Mouse (Mus musculus) gastrocnemius, postnatal 14 days (tissue): Measurements from ENCODE around the gene Gkn2. TPM values are rescaled to one million over a fixed set of nuclear protein-coding genes. Genes with fewer than 3 reads are reported as not detected.

Experiments
- DNase-seq: peaks from one replicate; pipeline ENCODE4 v3.0.0; 2021; ENCODE audit warnings: mixed read lengths
- intact Hi-C: fragments of 180-260 bp; cut with DNase I; formaldehyde crosslinking; loops from one replicate; pipeline ENCODE4 v1.15.1; 2025; ENCODE audit warnings: low total_unique reads
- total RNA-seq, 2 experiments: library from RNA; stranded (reverse); gene quantifications; 2 replicates each; pipeline ENCODE4 v1.2.3; 2021

Gene Gkn2
- total RNA-seq, 2 experiments from 2014 or later: not detected

DNA sequence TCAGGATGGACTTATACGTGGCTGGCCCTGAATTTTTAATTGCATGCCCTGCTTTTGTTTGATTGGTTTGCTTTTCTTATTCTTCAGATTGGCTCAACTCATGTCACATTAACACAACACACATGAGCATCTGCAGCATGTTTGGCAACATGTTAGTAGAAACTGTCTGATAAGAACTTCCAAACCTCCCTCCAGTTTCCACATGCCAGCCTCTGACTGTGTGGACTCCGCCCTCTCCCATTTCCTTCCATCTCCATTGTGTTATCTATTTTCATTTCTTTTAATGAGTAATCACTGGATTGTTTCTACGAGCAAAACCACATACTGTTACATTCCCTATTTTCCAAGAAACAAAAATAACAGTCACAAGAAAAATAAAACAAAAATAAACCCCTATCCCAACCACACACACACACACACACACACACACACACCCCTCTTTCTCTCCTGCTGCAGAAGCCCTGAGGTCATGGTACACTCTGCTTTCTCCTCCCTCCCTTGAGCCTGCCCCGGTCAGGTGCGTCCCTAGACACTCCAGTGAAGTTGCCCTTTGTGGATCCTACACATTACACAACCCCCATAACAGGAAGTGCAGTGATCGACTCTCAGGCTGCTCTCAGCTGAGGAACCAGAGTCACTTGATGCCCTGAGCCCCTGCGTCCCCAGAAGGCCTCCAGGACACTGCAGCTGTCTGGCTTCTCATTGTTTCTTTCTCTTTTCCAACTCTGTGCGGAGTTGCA, 20.5 kb downstream of the Gkn2 start:
- DNase-seq: no peak
- intact Hi-C loops: no loop called here

- intact Hi-C loops: loop anchor here (5.0 kb wide), 2 partner anchors 58 to 128 kb away; no protein-coding TSS in a partner anchor
Measured at GRCm38 (mm10) chr6:87394783-87395182, 21.6 kb downstream of the Gkn2 start.

GRCm38 (mm10) chr6:87399137-87399536, 26.0 kb downstream of the Gkn2 start:
- intact Hi-C loops: loop anchor here (5.0 kb wide), 2 partner anchors 53 to 123 kb away; no protein-coding TSS in a partner anchor
- peak; percentile 67 for DNase-seq

More at GRCm38 (mm10) chr6:87394783-87395182, 21.6 kb downstream of the Gkn2 start:
- DNase-seq: no peak

DNA sequence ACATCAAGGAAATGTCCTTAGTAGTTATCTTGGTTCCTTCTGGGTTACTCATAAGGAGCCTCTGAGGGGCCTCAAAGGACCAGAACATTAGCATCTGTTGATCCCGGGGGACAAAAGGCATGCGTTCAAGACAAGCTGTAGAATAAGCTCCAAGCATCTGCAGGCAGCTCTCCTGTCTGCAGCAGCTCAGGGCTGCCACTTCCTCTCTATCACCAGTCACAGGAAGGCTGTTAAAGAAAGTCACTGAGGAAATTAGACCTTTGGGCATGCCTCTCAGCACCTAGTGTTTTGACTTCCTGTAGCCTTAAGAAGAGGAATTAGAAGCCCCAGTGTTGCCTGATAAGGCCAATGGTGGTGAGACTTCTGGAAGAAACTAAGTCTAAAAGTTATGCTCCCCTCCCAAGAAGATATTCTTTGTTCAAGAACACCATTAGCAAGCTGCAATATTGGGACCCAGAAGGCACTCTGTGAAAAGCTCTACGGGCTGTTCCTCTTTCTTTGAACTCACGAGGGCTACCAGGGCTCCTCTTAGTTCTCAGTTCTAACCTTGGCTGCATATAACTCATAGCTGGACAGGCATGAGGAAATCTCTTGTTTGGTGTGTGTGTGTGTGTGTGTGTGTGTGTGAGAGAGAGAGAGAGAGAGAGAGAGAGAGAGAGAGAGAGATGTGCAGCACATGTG, 26.9 kb downstream of the Gkn2 start:
- DNase-seq: no peak
- intact Hi-C loops: loop anchor here (5.0 kb wide), 2 partner anchors 52 to 122 kb away; no protein-coding TSS in a partner anchor

- intact Hi-C loops: no loop called here
Measured at GRCm38 (mm10) chr6:87401456-87401855, 28.3 kb downstream of the Gkn2 start.

GRCm38 (mm10) chr6:87412011-87412410, 38.9 kb downstream of the Gkn2 start:
- intact Hi-C loops: no loop called here

More at GRCm38 (mm10) chr6:87401456-87401855, 28.3 kb downstream of the Gkn2 start:
- no peak for DNase-seq

GRCm38 (mm10) chr6:87422304-87422703, 49.1 kb downstream of the Gkn2 start:
- intact Hi-C loops: no loop called here

More at GRCm38 (mm10) chr6:87412011-87412410, 38.9 kb downstream of the Gkn2 start:
- no peak for DNase-seq

DNA sequence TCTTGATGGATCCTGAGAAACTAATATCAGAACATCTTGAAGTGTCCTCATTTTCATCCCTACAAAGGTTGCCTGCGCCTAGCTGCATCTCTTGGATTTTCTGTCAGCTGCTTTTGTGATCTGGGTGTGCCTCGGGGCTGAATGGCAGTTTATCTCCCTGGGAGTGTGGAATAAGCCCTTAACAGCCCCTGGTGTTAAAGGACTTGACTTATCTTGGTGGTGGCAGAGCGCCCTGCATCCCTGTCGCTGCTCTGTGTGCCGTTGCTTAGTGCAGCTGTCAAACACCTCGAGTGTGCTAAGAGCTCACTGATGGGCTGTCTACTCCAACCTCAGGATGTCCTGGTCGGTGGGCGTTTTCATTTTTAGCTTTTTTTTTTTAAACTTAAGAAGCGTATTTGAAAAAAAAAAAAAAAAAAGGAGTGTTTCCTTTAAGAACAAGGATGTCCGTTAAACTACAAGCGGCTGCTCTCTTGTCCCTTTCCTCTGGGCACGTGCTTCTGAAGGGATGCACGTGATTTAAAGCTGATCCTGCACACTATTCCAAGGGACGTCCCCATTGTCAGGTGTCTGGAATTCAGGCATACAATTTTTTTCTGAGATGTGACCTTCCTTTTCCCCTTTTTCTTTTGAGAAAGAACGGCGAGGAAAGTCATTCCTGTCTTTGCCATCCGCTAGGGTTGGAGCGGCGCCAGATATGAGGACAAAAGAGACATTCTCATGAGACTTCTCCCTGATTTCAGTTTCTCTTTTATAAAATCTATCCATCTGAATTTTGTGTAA, 51.1 kb downstream of the Gkn2 start:
- intact Hi-C loops: no loop called here
- DNase-seq: peak; percentile 16

More at GRCm38 (mm10) chr6:87422304-87422703, 49.1 kb downstream of the Gkn2 start:
- DNase-seq: no peak

GRCm38 (mm10) chr6:87426954-87427353, 53.8 kb downstream of the Gkn2 start:
- intact Hi-C loops: no loop called here

DNA sequence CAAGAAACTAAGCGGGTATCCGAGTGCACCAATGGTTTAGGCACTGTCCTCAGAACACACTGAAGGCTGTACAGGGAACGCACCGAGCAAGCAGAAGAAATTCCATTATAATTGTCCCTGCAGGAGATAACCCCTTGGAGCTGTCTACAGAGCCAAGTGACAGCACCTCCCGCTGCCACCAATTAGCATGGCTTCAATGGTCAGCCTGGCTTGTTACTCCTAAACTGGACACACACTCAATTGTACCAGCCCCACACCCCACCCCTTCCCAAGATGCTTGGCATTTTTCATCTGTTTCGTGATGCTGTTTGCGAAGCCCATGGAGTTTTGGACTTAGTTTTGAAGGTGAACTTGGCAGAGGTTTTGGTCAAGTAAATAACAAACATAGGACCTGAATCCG, 54.5 kb downstream of the Gkn2 start:
- no peak for DNase-seq
- intact Hi-C loops: no loop called here

More at GRCm38 (mm10) chr6:87426954-87427353, 53.8 kb downstream of the Gkn2 start:
- DNase-seq: no peak

- DNase-seq: no peak
- intact Hi-C loops: no loop called here
Measured at GRCm38 (mm10) chr6:87428487-87429044, 55.4 kb downstream of the Gkn2 start, which contains the start of gene Bmp10. Gene Bmp10 (plus strand): TSS chr6:87428994.

Other genes with a start within 250 kb of the Gkn2 start
- gene Antxr1, start 37.5 kb upstream of the Gkn2 start, total RNA-seq: 10 to 100 TPM; 26.6 to 37.9 TPM
- not detected for gene Gkn1, start 22.4 kb upstream of the Gkn2 start, total RNA-seq
- gene Gkn3, start 15.6 kb downstream of the Gkn2 start, total RNA-seq: 1 to 10 TPM in 1 of 2 experiments, under 1 TPM in 1; 0.82 to 2.3 TPM
- gene Bmp10, start 55.6 kb downstream of the Gkn2 start, total RNA-seq: not detected
- gene Arhgap25, start 159.9 kb downstream of the Gkn2 start, total RNA-seq: 1 to 10 TPM; 2.1 to 2.9 TPM
- gene Prokr1, start 217.4 kb downstream of the Gkn2 start, total RNA-seq: 1 to 10 TPM; 2.2 to 3.6 TPM